Mouse (Mus musculus) layer of hippocampus, adult 11-12 months (tissue): ENCODE measurements around the gene Olfr279.
"Not testable (repeated sequence)": the region's sequence is repeated elsewhere in the genome, so short reads cannot be mapped to it uniquely, and the experiment has no call there.

Experiments
- DNase-seq: peaks from one replicate; pipeline ENCODE4 v3.0.0; 2022; ENCODE audit warnings: low spot score

The Olfr279 gene

DNA sequence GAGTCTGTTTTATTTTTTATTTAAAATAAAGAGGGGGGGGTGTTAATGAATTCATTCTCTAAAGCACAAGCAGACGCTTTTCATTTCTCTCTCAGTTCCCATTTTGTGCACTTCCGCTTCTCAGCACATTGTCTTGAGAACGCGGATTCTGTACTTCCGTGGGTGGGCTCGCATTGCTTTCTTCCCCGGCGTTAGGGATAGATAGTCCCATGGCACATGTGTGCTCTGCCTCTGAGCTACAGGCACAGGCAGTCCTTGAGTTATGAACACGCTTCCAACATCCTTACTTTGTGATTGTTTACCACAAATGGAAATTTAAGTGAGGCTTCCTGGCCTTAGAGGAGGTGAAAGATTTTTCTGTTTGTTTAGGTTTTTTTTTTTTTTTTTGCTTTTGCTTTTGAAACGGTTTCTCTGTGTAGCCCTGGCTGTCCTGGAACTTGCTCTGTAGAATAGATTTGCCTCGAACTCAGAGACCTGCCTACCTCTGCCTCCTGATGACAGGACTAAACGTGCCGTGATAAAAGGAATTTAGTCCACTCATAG is 19.3 kb downstream of the Olfr279 start:
- DNase-seq: no peak

DNA sequence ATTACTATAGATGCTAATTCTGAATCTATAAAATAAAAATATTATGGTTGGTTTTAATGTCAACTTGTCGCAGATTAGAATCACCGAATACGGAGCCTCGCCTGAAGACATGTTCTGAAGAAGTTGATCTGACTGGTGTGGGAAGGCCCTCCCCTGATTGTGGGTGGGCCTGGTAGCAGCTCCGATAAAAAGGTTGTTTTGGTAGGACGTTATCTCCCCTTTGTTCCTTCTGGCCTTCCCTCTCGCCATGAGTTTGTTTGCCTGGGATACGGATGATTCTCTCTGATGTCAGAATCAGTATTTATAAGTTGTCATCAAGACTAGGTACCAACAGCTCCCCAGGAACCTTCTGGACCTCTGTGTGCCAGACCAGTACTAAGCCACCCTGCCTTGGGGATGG is 20.0 kb downstream of the Olfr279 start:
- no peak for DNase-seq

- DNase-seq: no peak
These were observed 20.7 kb downstream of the Olfr279 start for GRCm38 (mm10) chr15:98512799-98513321.

DNA sequence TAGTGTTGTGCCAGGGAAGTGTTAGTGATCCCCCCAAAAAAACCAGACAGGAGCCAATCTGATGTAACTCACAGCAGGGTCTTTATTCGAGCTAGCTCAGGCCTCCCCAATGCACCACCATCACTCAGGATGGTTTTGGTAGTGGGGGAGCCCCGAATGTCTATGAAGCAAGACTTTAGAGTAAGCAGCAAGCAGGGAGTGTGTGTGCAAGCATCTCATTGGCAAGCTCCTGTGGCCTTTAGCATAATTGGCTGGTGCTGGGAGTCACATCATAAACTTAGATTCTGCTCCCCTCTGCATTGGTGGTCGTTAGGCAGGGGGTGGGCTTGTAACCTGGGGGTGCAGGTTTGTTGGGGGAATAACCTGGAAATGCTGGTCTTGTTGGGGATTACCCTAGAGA is 21.5 kb downstream of the Olfr279 start:
- DNase-seq: not testable (repeated sequence)

DNA sequence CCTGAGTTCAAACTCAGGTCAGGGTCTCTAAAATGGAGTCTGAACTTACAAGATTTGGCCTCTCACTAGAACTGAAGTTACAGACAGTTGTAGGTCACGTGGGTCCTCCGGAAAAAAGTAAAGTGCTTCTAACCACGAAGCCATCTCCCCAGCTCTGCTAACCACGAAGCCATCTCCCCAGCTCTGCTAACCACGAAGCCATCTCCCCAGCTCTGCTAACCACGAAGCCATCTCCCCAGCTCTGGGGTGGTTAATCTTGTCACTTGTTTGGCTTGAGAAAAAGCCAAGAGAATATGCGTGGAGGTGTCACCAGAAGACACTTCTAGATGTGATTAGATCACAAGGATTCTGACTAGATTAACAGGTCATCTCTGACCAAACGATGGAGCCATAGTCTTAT is 21.9 kb downstream of the Olfr279 start:
- DNase-seq: no peak

DNA sequence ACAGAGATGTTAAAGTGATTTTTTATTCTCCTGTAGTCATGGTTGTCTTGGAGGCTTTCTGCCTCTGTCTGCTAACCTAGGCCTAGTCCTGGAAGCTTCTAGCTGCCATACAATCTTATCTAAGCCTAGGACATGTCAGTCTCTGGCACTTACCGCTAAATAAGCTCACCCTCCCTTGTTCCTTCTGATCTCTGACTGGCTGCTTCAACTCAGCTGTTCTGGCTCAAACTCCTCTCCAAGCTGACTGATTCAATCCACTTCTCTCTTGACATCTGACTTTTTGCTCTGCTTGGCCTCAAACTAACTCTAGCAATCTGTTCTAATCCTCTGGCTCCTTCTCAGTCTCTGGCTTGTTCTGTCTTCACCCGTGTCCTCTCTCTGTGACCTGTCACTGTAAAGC is 22.6 kb downstream of the Olfr279 start:
- DNase-seq: not testable (repeated sequence)

GRCm38 (mm10) chr15:98517380-98518355 is 25.5 kb downstream of the Olfr279 start:
- peak; percentile 63 for DNase-seq

GRCm38 (mm10) chr15:98521245-98521644 is 29.0 kb downstream of the Olfr279 start:
- no peak for DNase-seq

DNA sequence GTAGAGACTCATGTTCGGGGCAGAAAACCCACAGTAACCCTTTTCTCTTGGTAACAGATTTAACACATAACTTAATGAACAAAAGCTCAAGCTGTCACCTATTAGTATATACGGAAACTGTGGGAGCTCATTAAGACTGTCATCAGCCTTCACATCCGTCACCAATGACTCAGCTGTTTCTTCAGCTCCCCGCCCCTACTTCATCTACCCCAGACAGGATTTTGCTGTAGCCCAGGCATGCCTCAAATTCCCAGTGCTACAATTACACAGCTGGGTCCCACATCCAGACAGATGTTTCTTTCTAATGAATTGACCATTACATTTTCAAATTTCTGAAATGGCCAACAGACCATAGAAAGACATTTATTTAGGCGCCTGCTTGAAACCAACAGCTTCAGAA is 33.9 kb downstream of the Olfr279 start:
- no peak for DNase-seq

- DNase-seq: no peak
These were observed 35.0 kb downstream of the Olfr279 start for GRCm38 (mm10) chr15:98527056-98527771.

GRCm38 (mm10) chr15:98528066-98528563 is 35.9 kb downstream of the Olfr279 start:
- no peak for DNase-seq

GRCm38 (mm10) chr15:98532281-98532680 is 40.1 kb downstream of the Olfr279 start:
- DNase-seq: no peak

DNA sequence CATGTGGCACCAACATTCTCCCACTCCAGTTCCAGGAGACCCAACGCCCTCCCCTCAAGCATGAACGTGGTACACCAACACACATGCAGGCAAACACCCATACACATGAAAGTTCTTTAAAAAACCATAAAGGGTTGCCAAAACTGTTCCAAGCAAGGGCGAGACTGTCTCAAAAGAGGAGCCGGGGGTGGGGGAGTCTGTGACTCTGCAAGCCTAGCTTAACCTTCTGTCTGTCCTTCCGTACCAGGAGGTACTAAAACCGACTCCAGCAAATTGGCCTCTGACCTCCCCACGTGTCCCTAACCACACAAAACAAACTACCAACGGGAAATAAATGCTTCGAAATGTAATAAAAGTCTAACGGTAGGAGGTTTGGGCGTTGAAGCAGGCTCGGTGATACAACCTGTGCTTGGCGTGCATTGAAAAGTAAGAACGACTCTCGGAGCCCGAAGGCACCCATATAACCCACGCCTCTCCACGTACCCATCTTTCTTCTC is 40.9 kb downstream of the Olfr279 start:
- DNase-seq: no peak

GRCm38 (mm10) chr15:98533881-98534627 is 41.9 kb downstream of the Olfr279 start, which contains the start of gene Kansl2:
TSS of gene Kansl2 (minus strand) at chr15:98534264.
- peak; percentile 99 for DNase-seq

GRCm38 (mm10) chr15:98535921-98536320 is 43.7 kb downstream of the Olfr279 start:
- no peak for DNase-seq

GRCm38 (mm10) chr15:98536828-98537510 is 44.8 kb downstream of the Olfr279 start:
- DNase-seq: no peak

- DNase-seq: no peak
These were observed 45.7 kb downstream of the Olfr279 start for GRCm38 (mm10) chr15:98537923-98538322.

- DNase-seq: no peak
These were observed 48.9 kb downstream of the Olfr279 start for GRCm38 (mm10) chr15:98541064-98541463.

DNA sequence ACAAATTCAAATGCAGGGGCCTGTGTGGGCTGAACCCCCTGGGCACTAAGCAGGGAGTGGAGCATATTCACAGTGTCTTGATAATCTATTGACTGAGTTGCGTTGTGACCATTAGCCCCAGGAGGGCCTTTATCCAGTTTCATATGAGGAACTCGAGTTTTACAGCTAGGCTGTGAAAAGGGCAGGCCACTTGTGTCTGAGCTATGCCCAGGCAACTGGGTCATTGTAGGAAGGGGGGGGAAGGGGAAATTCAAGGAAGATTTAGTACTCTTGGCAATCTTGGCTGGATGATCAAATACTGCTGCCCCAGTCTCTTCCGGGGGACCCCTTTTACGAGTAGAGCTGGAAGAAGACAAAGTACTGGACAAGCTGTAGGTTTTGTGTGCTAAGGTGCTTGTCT is 51.1 kb downstream of the Olfr279 start:
- no peak for DNase-seq

DNA sequence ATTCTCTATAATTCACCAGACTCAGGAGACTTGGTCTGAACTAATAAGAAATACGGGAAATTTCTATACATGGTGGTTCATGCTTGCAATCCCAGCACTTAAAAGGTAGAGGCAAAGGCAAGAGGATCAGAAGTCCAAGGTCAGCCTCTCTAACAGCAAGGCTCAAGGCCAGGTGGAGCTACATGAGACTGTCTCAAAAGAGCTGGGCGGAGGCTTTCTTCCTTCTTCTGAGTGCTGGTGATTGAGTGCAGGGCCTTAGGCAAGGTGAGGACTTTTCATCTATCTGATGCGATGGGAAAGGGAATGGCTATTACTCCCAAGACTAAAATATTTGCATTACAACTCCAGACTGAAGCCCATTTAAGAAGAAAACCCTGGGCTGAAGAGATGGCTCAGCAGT is 52.9 kb downstream of the Olfr279 start:
- no peak for DNase-seq

DNA sequence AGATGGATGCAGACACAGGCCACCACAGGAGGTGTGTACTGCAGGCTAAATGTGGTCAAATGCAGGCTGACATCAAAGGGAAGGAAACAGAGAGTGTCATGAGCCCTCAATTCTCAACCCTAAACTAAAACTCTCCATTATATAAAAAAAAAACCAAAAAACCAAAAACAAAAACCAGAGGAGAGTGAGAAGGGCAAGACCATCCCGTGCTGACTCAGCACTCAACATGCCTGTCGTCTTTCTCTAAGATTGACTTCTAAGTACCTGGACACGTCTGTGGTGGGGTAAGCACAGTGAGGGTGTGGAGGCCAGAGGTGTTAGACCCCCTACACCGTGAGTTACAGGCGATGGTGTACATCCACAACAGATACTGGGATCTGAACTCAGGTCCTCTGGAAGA is 54.6 kb downstream of the Olfr279 start:
- DNase-seq: no peak
